Mouse (Mus musculus) forebrain, embryonic 16.5 days (tissue): ENCODE results near the gene Ccl22. TPM values are rescaled to one million over a fixed set of nuclear protein-coding genes. Genes with fewer than 3 reads are reported as not detected.
A peak's percentile ranks its signal among the peaks of the same experiment; 100 is the strongest.

Experiments
- ATAC-seq: fragments of 200-750 bp; cut with Nextera tagmentation; 2 replicates; pipeline ENCODE4 v1.8.0; 2017; ENCODE audit warnings: mild to moderate bottlenecking, moderate library complexity
- H3K27ac ChIP-seq: fragments of 300-500 bp; sonication (generic); 2 replicates; pipeline ENCODE4 v1.5.1; 2014; ENCODE audit warnings: low read length, control low read depth
- H3K27me3 ChIP-seq: fragments of 300-500 bp; sonication (generic); replicated peaks from 2 replicates; pipeline ENCODE4 v1.6.1; 2014; ENCODE audit warnings: low read length; ENCODE audit not compliant: control insufficient read depth, insufficient read depth
- H3K36me3 ChIP-seq: fragments of 300-500 bp; sonication (generic); 2 replicates; pipeline ENCODE4 v1.6.1; 2014; ENCODE audit not compliant: control insufficient read depth, insufficient read depth
- H3K4me1 ChIP-seq: fragments of 300-500 bp; sonication (generic); replicated peaks from 2 replicates; pipeline ENCODE4 v1.6.1; 2014; ENCODE audit warnings: low read length; ENCODE audit not compliant: control insufficient read depth, insufficient read depth
- H3K4me2 ChIP-seq: fragments of 300-500 bp; sonication (generic); 2 replicates; pipeline ENCODE4 v1.6.1; 2014; ENCODE audit warnings: mild to moderate bottlenecking, low read length, control low read depth
- H3K4me3 ChIP-seq: fragments of 300-500 bp; sonication (generic); replicated peaks from 2 replicates; pipeline ENCODE4 v1.5.1; 2014; ENCODE audit warnings: mild to moderate bottlenecking, low read length, control low read depth
- H3K9ac ChIP-seq: fragments of 300-500 bp; sonication (generic); replicated peaks from 2 replicates; pipeline ENCODE4 v1.6.1; 2014; ENCODE audit warnings: low read depth, low read length, control low read depth
- H3K9me3 ChIP-seq: fragments of 300-500 bp; sonication (generic); 2 replicates; pipeline ENCODE4 v1.6.1; 2016; ENCODE audit warnings: low read length; ENCODE audit not compliant: control insufficient read depth
- WGBS: fragments of 180-500 bp; shearing (Covaris S2); extraction: QIAGEN DNeasy Blood & Tissue Kit; methylation state at CpG from one replicate; pipeline ENCODE4 v1.1.7; 2014; 5-methylcytosine and 5-hydroxymethylcytosine counted together
- polyA plus RNA-seq: library from polyadenylated mRNA; unstranded; fragments of >200 nt; fragmentation: Nextera tagmentation; extraction: Ambion mirVana; gene quantifications from 2 replicates; pipeline ENCODE4 v1.2.1, GENCODE M21; 2015

Ccl22 gene
- polyA plus RNA-seq, 1 experiment from 2014 or later, result not detected

GRCm38 (mm10) chr8:94771941-94772670, 26.7 kb downstream of the Ccl22 start, which contains the start of gene Cx3cl1:
Gene Cx3cl1 (plus strand): TSS chr8:94772009.
- Histone ChIP-seq H3K27ac (peak within 1 kb of the TSS; percentile 15), H3K27me3 (no peaks in the 10 kb centered on the region; the same call in 1 of the 2 replicates), H3K4me1 (peaks cover 34% of the 10 kb centered on the region), H3K9ac (peak within 1 kb of the TSS; percentile 75), H3K4me3 (peak within 1 kb of the TSS; percentile 70), H3K4me2 (peak within 1 kb of the TSS; percentile 94), H3K9me3 (no peaks in the 10 kb centered on the region), H3K36me3 (no peaks in the 10 kb centered on the region)
- peak; percentile 90 for ATAC-seq
- under 1% methylated on average over 33 of the region's 38 CpGs for WGBS

GRCm38 (mm10) chr8:94773048-94773447, 27.7 kb downstream of the Ccl22 start:
- Histone ChIP-seq H3K4me2 (peak overlapping the region; percentile 94), H3K4me3 (peak overlapping the region; percentile 70), H3K36me3 (no peaks in the 10 kb centered on the region), H3K27ac (no peak overlapping the region), H3K9me3 (no peaks in the 10 kb centered on the region), H3K4me1 (peaks cover 34% of the 10 kb centered on the region), H3K9ac (peak overlapping the region; percentile 75), H3K27me3 (no peaks in the 10 kb centered on the region; the same call in 1 of the 2 replicates)
- WGBS, result 51% methylated on average over 6 of the region's 6 CpGs
- ATAC-seq, result no peak

GRCm38 (mm10) chr8:94773700-94774171, 28.3 kb downstream of the Ccl22 start:
- peak overlapping the region; percentile 39; the same call in 1 of the 2 replicates for H3K9ac ChIP-seq
- WGBS, result 7% methylated on average over 12 of the region's 12 CpGs
- no peaks in the 10 kb centered on the region for H3K36me3 ChIP-seq

GRCm38 (mm10) chr8:94774601-94775000, 29.2 kb downstream of the Ccl22 start:
- Histone ChIP-seq H3K27me3 (no peaks in the 10 kb centered on the region; the same call in 1 of the 2 replicates), H3K9ac (no peak overlapping the region), H3K9me3 (no peaks in the 10 kb centered on the region), H3K4me3 (no peak overlapping the region), H3K36me3 (no peaks in the 10 kb centered on the region), H3K4me1 (peaks cover 34% of the 10 kb centered on the region), H3K27ac (no peak overlapping the region), H3K4me2 (no peak overlapping the region)
- ATAC-seq, result no peak
- WGBS, result 89% methylated on average over 1 of the region's 1 CpGs

More at GRCm38 (mm10) chr8:94773700-94774171, 28.3 kb downstream of the Ccl22 start:
- no peaks in the 10 kb centered on the region; the same call in 1 of the 2 replicates for H3K27me3 ChIP-seq
- no peaks in the 10 kb centered on the region for H3K9me3 ChIP-seq
- peak overlapping the region; percentile 94 for H3K4me2 ChIP-seq
- 0 out of 2 replicates have a peak overlapping the region, but pooled peaks have one; percentile 9 for H3K27ac ChIP-seq
- peak overlapping the region; percentile 70 for H3K4me3 ChIP-seq
- ATAC-seq, result peak; percentile 32
- peaks cover 34% of the 10 kb centered on the region for H3K4me1 ChIP-seq

GRCm38 (mm10) chr8:94776346-94776745, 31.0 kb downstream of the Ccl22 start:
- H3K36me3 ChIP-seq, result no peaks in the 10 kb centered on the region
- WGBS, result 90% methylated on average over 2 of the region's 2 CpGs
- H3K4me1 ChIP-seq, result peaks cover 28% of the 10 kb centered on the region
- H3K4me2 ChIP-seq, result no peak overlapping the region
- no peak for ATAC-seq
- no peaks in the 10 kb centered on the region for H3K9me3 ChIP-seq
- H3K27ac ChIP-seq, result no peak overlapping the region
- no peaks in the 10 kb centered on the region for H3K27me3 ChIP-seq
- H3K4me3 ChIP-seq, result no peak overlapping the region
- no peak overlapping the region for H3K9ac ChIP-seq

- Histone ChIP-seq H3K27ac (no peak overlapping the region), H3K4me2 (no peak overlapping the region), H3K9ac (no peak overlapping the region), H3K9me3 (no peaks in the 10 kb centered on the region), H3K36me3 (no peaks in the 10 kb centered on the region), H3K4me1 (peaks cover 11% of the 10 kb centered on the region), H3K27me3 (no peaks in the 10 kb centered on the region), H3K4me3 (no peak overlapping the region)
- no peak for ATAC-seq
- 65% methylated on average over 10 of the region's 10 CpGs for WGBS
Observed at GRCm38 (mm10) chr8:94778036-94778435, 32.6 kb downstream of the Ccl22 start.

- Histone ChIP-seq H3K27me3 (no peaks in the 10 kb centered on the region), H3K4me3 (no peak overlapping the region), H3K27ac (no peak overlapping the region), H3K4me2 (no peak overlapping the region), H3K36me3 (no peaks in the 10 kb centered on the region), H3K9me3 (no peaks in the 10 kb centered on the region), H3K4me1 (peaks cover 7% of the 10 kb centered on the region), H3K9ac (no peak overlapping the region)
- no peak for ATAC-seq
- WGBS, result 59% methylated on average over 5 of the region's 5 CpGs
Observed at GRCm38 (mm10) chr8:94778473-94778872, 33.1 kb downstream of the Ccl22 start.

GRCm38 (mm10) chr8:94778895-94779533, 33.6 kb downstream of the Ccl22 start:
- Histone ChIP-seq H3K4me3 (no peak overlapping the region), H3K9me3 (no peaks in the 10 kb centered on the region), H3K27me3 (no peaks in the 10 kb centered on the region), H3K9ac (no peak overlapping the region), H3K36me3 (no peaks in the 10 kb centered on the region), H3K4me2 (no peak overlapping the region), H3K27ac (no peak overlapping the region), H3K4me1 (peaks cover 2% of the 10 kb centered on the region)
- 69% methylated on average over 10 of the region's 10 CpGs for WGBS
- no peak for ATAC-seq

- WGBS, result 96% methylated on average over 16 of the region's 16 CpGs
Observed at GRCm38 (mm10) chr8:94779534-94780294, 34.3 kb downstream of the Ccl22 start.

More at GRCm38 (mm10) chr8:94779534-94780294, 34.3 kb downstream of the Ccl22 start:
- ATAC-seq, result no peak
- Histone ChIP-seq H3K4me2 (no peak overlapping the region), H3K36me3 (no peaks in the 10 kb centered on the region), H3K9ac (no peak overlapping the region), H3K4me3 (no peak overlapping the region), H3K27me3 (no peaks in the 10 kb centered on the region), H3K4me1 (no peaks in the 10 kb centered on the region), H3K9me3 (no peaks in the 10 kb centered on the region), H3K27ac (no peak overlapping the region)
